Mouse (Mus musculus) hindbrain, postnatal 0 days (tissue): ENCODE data around the gene Itpr2. TPM values are rescaled to one million over a fixed set of nuclear protein-coding genes. Genes with fewer than 3 reads are reported as not detected.

Source experiments
- ATAC-seq: fragments of 200-750 bp; cut with Nextera tagmentation; 2 replicates; pipeline ENCODE4 v1.8.0; 2017; ENCODE audit warnings: mild to moderate bottlenecking, moderate TSS enrichment, moderate library complexity
- DNase-seq: peaks from one replicate; pipeline ENCODE4 v3.0.0-alpha.2; 2015; ENCODE audit warnings: low spot score
- H3K27ac ChIP-seq: fragments of 300-500 bp; sonication (generic); 2 replicates; pipeline ENCODE4 v1.5.1; 2014; ENCODE audit warnings: mild to moderate bottlenecking
- H3K27me3 ChIP-seq: fragments of 300-500 bp; sonication (generic); 2 replicates; pipeline ENCODE4 v1.6.1; 2014; ENCODE audit warnings: low read length, mixed read lengths; ENCODE audit not compliant: insufficient read depth
- H3K36me3 ChIP-seq: fragments of 300-500 bp; sonication (generic); 2 replicates; pipeline ENCODE4 v1.6.1; 2014; ENCODE audit warnings: low read length, mixed read lengths; ENCODE audit not compliant: insufficient read depth
- H3K4me1 ChIP-seq: fragments of 300-500 bp; sonication (generic); 2 replicates; pipeline ENCODE4 v1.6.1; 2014; ENCODE audit warnings: antibody characterized with exemption, low read length, mixed read lengths; ENCODE audit not compliant: insufficient read depth
- H3K4me2 ChIP-seq: fragments of 300-500 bp; sonication (generic); 2 replicates; pipeline ENCODE4 v1.6.1; 2014; ENCODE audit warnings: low read depth, mild to moderate bottlenecking, low read length, moderate library complexity, mixed read lengths
- H3K4me3 ChIP-seq: fragments of 300-500 bp; sonication (generic); 2 replicates; pipeline ENCODE4 v1.5.1; 2014; ENCODE audit warnings: low read length
- H3K9ac ChIP-seq: fragments of 300-500 bp; sonication (generic); replicated peaks from 2 replicates; pipeline ENCODE4 v1.6.1; 2014; ENCODE audit warnings: mild to moderate bottlenecking, low read length, moderate library complexity, mixed read lengths
- H3K9me3 ChIP-seq: fragments of 300-500 bp; sonication (generic); 2 replicates; pipeline ENCODE4 v1.6.1; 2016; ENCODE audit warnings: low read length, mixed read lengths
- CTCF ChIP-seq: IDR thresholded peaks from 2 replicates; pipeline ENCODE4 v1.5.1; 2016; ENCODE audit warnings: antibody characterized with exemption, control low read depth, low read depth
- WGBS: fragments of 180-500 bp; shearing (Covaris S2); extraction: QIAGEN DNeasy Blood & Tissue Kit; methylation state at CpG from one replicate; pipeline ENCODE4 v1.1.7; 2014; 5-methylcytosine and 5-hydroxymethylcytosine counted together
- polyA plus RNA-seq: library from polyadenylated mRNA; unstranded; fragments of >200 nt; fragmentation: Nextera tagmentation; extraction: Ambion mirVana; gene quantifications from 2 replicates; pipeline ENCODE4 v1.2.1, GENCODE M21; 2015
- total RNA-seq: library from RNA; depleted of rRNA; stranded (reverse); fragments of >200 nt; gene quantifications from 2 replicates; pipeline ENCODE4 v1.2.3, GENCODE M21; 2014

The Itpr2 gene
- total and polyA plus RNA-seq, 2 experiments from 2014 or later = 15.3 to 15.7 TPM

DNA sequence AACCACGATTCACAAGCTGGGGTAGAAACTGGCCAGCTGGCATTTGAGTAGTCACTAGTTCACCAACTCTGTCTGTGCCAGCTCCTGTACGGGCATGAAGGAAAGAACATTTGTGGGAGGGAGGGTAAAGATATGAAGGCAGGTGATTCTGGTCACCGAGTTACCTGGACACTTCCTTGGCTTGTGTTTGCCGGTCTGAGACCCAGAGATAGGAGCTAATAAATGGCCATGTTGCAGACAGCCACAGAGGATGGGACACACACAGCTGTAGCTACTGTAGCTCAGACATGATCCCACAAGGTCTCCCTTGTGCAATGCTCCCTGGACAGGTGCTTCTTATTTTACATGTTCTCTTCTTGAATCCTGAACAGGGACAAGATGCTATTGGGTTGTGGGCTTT lies 378.4 kb downstream of the Itpr2 start:
- Histone ChIP-seq H3K9ac (no peak overlapping the region), H3K9me3 (no peaks in the 10 kb centered on the region), H3K4me3 (no peak overlapping the region), H3K4me1 (peaks cover 9% of the 10 kb centered on the region), H3K4me2 (no peak overlapping the region), H3K27me3 (no peaks in the 10 kb centered on the region), H3K27ac (no peak overlapping the region), H3K36me3 (no peaks in the 10 kb centered on the region)
- no peak for TF ChIP-seq CTCF
- ATAC-seq (no peak), DNase-seq (no peak)
- WGBS = 93% methylated on average over 4 of the region's 4 CpGs

- H3K9me3 ChIP-seq = no peaks in the 10 kb centered on the region
- H3K27me3 ChIP-seq = no peaks in the 10 kb centered on the region
- 94% methylated on average over 6 of the region's 6 CpGs for WGBS
- no peak for ATAC-seq
- no peak for TF ChIP-seq CTCF
- no peak overlapping the region for H3K4me3 ChIP-seq
- H3K36me3 ChIP-seq = no peaks in the 10 kb centered on the region
- H3K27ac ChIP-seq = no peak overlapping the region
- no peak for DNase-seq
- no peak overlapping the region for H3K9ac ChIP-seq
- no peak overlapping the region for H3K4me2 ChIP-seq
- peaks cover 1% of the 10 kb centered on the region for H3K4me1 ChIP-seq
Observed at GRCm38 (mm10) chr6:146120172-146120571, 381.9 kb downstream of the Itpr2 start.

GRCm38 (mm10) chr6:146114731-146115302 lies 387.2 kb downstream of the Itpr2 start:
- no peaks in the 10 kb centered on the region for H3K36me3 ChIP-seq
- peaks cover 16% of the 10 kb centered on the region for H3K4me1 ChIP-seq
- H3K4me3 ChIP-seq = no peak overlapping the region
- DNase-seq (no peak), ATAC-seq (no peak)
- H3K27ac ChIP-seq = no peak overlapping the region
- H3K9me3 ChIP-seq = no peaks in the 10 kb centered on the region
- no peaks in the 10 kb centered on the region for H3K27me3 ChIP-seq
- TF ChIP-seq CTCF = no peak
- 9% methylated on average over 12 of the region's 12 CpGs for WGBS
- H3K9ac ChIP-seq = no peak overlapping the region
- H3K4me2 ChIP-seq = 0 out of 2 replicates have a peak overlapping the region, but pooled peaks have one; percentile 13

DNA sequence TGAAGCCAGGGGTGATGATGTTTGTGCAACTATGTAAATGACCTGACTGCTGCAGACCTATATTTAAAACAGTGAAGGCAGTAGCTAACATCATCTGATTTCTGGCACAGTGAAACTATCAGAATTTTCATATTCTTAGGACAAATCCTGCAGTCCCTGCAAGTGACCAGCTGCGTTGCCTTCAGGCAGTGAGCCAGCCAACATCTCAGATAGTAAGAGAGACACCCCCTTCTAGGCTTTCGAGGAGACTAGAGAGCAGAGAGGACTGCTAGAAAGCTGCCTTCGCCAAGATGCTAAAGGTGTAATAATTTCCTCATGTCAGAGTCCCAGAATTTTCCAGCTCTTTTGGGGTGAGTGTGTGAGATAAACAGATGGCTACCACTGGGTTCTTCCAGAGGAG lies 388.0 kb downstream of the Itpr2 start:
- Histone ChIP-seq H3K9ac (no peak overlapping the region), H3K27me3 (no peaks in the 10 kb centered on the region), H3K4me3 (no peak overlapping the region), H3K27ac (no peak overlapping the region), H3K4me2 (no peak overlapping the region), H3K4me1 (peaks cover 16% of the 10 kb centered on the region), H3K36me3 (no peaks in the 10 kb centered on the region), H3K9me3 (no peaks in the 10 kb centered on the region)
- no peak for DNase-seq
- no peak for TF ChIP-seq CTCF
- no peak for ATAC-seq
- WGBS = 51% methylated on average over 3 of the region's 3 CpGs

GRCm38 (mm10) chr6:146113085-146113484 lies 388.9 kb downstream of the Itpr2 start:
- 65% methylated on average over 4 of the region's 4 CpGs for WGBS
- no peak for TF ChIP-seq CTCF
- no peaks in the 10 kb centered on the region for H3K27me3 ChIP-seq
- no peak overlapping the region for H3K4me3 ChIP-seq
- DNase-seq (no peak), ATAC-seq (no peak)
- no peaks in the 10 kb centered on the region for H3K36me3 ChIP-seq
- no peak overlapping the region for H3K4me2 ChIP-seq
- no peak overlapping the region for H3K9ac ChIP-seq
- peaks cover 16% of the 10 kb centered on the region for H3K4me1 ChIP-seq
- H3K27ac ChIP-seq = no peak overlapping the region
- H3K9me3 ChIP-seq = no peaks in the 10 kb centered on the region

DNA sequence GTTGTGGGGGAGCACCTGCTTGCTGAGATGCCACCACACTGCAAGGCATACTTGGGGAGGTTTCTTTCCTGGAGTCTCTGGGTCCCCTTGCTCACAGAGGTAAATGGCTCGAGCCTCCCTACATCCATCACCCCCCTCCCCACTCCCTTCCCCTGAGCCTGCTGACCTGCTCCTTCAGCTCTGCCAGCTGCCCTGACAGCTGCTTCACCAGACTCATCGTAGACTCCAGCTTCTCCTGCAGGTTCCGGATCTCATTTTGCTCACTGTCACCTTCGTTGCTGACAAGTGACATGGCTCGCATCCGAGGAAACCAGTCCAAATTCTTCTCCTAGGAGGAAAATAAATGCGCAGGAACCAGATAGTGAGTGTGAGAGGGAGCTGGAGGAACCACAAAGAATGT lies 389.8 kb downstream of the Itpr2 start:
- Histone ChIP-seq H3K9me3 (no peaks in the 10 kb centered on the region), H3K36me3 (no peaks in the 10 kb centered on the region), H3K9ac (no peak overlapping the region; the same call in 1 of the 2 replicates), H3K27me3 (no peaks in the 10 kb centered on the region), H3K27ac (peak overlapping the region; percentile 54), H3K4me3 (no peak overlapping the region), H3K4me1 (peaks cover 16% of the 10 kb centered on the region), H3K4me2 (no peak overlapping the region)
- ATAC-seq (no peak), DNase-seq (peak; percentile 40)
- WGBS = 35% methylated on average over 7 of the region's 7 CpGs
- no peak for TF ChIP-seq CTCF

- WGBS = 48% methylated on average over 6 of the region's 6 CpGs
- no peak overlapping the region for H3K4me2 ChIP-seq
- no peaks in the 10 kb centered on the region for H3K9me3 ChIP-seq
- no peaks in the 10 kb centered on the region for H3K36me3 ChIP-seq
- H3K4me1 ChIP-seq = peaks cover 16% of the 10 kb centered on the region
- DNase-seq = no peak
- no peak overlapping the region; the same call in 1 of the 2 replicates for H3K9ac ChIP-seq
- no peak for TF ChIP-seq CTCF
- no peaks in the 10 kb centered on the region for H3K27me3 ChIP-seq
- ATAC-seq = no peak
- peak overlapping the region; percentile 54; the same call in 1 of the 2 replicates for H3K27ac ChIP-seq
- no peak overlapping the region for H3K4me3 ChIP-seq
Observed at GRCm38 (mm10) chr6:146111781-146112180, 390.2 kb downstream of the Itpr2 start.
